In the genomic region with DNA sequence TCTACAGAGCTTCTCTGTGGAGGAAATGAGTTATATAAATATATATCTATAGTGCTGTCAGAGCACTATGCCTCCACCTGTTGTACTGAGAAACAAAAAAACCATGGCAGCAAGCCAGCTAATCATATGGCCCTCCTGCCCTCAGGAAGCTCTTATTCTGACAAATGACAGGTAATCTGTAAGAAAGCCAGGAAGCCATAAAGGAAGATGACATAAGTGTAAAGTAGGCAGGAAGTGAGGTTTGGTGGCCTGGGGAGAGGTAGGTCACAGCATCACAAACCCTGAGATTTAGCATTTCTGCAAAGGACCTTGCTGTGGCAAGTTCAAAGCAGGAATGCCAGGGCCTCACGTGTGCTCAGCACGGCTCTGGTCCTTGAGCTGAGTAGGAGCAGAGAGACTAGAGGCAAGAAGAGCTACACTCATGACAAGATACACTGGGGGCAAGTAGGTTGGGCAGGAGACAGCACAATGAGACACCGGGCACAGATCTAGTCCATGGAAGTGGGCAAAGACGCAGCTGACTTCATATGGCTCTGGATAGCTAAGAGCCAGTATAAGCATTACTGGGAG, we compare ENCODE assay signal across 26 mouse cellular contexts.
DNase-seq lines count a peak whose midpoint lies in the region; ATAC-seq and TF ChIP-seq lines count a peak whose summit lies in the region.
"Had no signal": no experiment of that assay in that cellular context is flagged by ENCODE, and none has a peak within 500 bp of the region (broad histone marks: within the 10 kb centered on the region; RNA-seq: fewer than 3 reads in every experiment).

No protein-coding gene starts in this region.

- no peak for TF ChIP-seq CTCF in thymus, adult 2 months (IDR thresholded peaks at IDR 0.05; ENCODE audit: borderline replicate concordance, control insufficient read depth, extremely low read depth, insufficient read depth, low read length, poor library complexity)

- no peaks in the 10 kb centered on the region for H3K27me3 ChIP-seq in thymus, adult 2 months (ENCODE audit: control insufficient read depth, insufficient read depth, low read length)
- no peaks in the 10 kb centered on the region for H3K27me3 ChIP-seq in hindbrain, embryonic 13.5 days
- H3K27me3 ChIP-seq: CH12.LX; embryonic facial prominence, embryonic 12.5 days; heart, embryonic 15.5 days; kidney, embryonic 15.5 days; lung, embryonic 15.5 days; midbrain, embryonic 12.5 days had no signal

- no peak overlapping the region for H3K4me2 ChIP-seq in hindbrain, embryonic 13.5 days
- H3K4me2 ChIP-seq: embryonic facial prominence, embryonic 12.5 days; heart, embryonic 15.5 days; kidney, embryonic 15.5 days; lung, embryonic 15.5 days; midbrain, embryonic 12.5 days had no signal

- DNase-seq in adrenal gland, adult 2 months, result peak; percentile 61
- DNase-seq in adrenal gland, adult 18-20 months (ENCODE audit: low spot score in 2 of 2), result no peak
- no peak for DNase-seq in thymus, adult 2 months
- no peak for DNase-seq in thymus, postnatal 10 days (ENCODE audit: low spot score in 2 of 2)
- peak; percentile 89 for DNase-seq in induced T-regulatory cell, adult 2 months (ENCODE audit: low read depth)
- DNase-seq in frontal cortex, postnatal 14 days (ENCODE audit: low spot score in 2 of 2), result no peak
- DNase-seq: cerebellum, adult 2 months; cerebellum, postnatal 25 days; forebrain, postnatal 0 days; gastrocnemius, postnatal 36 days; kidney, adult 11 months; kidney, postnatal 36 days; right cerebral cortex, adult 18-20 months; thymus, postnatal 25 days had no signal

- TF ChIP-seq POLR2A in thymus, adult 2 months (IDR thresholded peaks at IDR 0.05; ENCODE audit: control insufficient read depth, extremely low read depth, insufficient read depth, low read length, poor library complexity), result no peak

- no peak overlapping the region for H3K9ac ChIP-seq in hindbrain, embryonic 13.5 days
- H3K9ac ChIP-seq: embryonic facial prominence, embryonic 12.5 days; forebrain, postnatal 0 days; heart, embryonic 15.5 days; kidney, embryonic 15.5 days; liver, embryonic 14.5 days; lung, embryonic 15.5 days; midbrain, embryonic 12.5 days had no signal

- H3K9me3 ChIP-seq in hindbrain, embryonic 13.5 days, result no peaks in the 10 kb centered on the region
- H3K9me3 ChIP-seq: embryonic facial prominence, embryonic 12.5 days; G1E; heart, embryonic 15.5 days; hindbrain, embryonic 10.5 days; kidney, embryonic 15.5 days; lung, embryonic 15.5 days; midbrain, embryonic 12.5 days had no signal

- WGBS in thymus, adult 2 months, result 57% methylated on average over 4 of the region's 4 CpGs
- WGBS in hindbrain, embryonic 13.5 days, result 92% methylated on average over 4 of the region's 4 CpGs

- peaks cover 57% of the 10 kb centered on the region for H3K4me1 ChIP-seq in thymus, adult 2 months (replicated peaks; ENCODE audit: control insufficient read depth, insufficient read depth, low read length)
- no peaks in the 10 kb centered on the region for H3K4me1 ChIP-seq in hindbrain, embryonic 13.5 days (replicated peaks)
- H3K4me1 ChIP-seq: midbrain, embryonic 12.5 days had no signal

- H3K36me3 ChIP-seq in thymus, adult 2 months (ENCODE audit: control insufficient read depth, insufficient read depth, low read length), result peaks cover 14% of the 10 kb centered on the region; the same call in 1 of the 2 replicates
- no peaks in the 10 kb centered on the region for H3K36me3 ChIP-seq in hindbrain, embryonic 13.5 days
- H3K36me3 ChIP-seq: embryonic facial prominence, embryonic 12.5 days; G1E; heart, embryonic 15.5 days; midbrain, embryonic 12.5 days had no signal

- ATAC-seq in neutrophil, adult 5-6 weeks (ENCODE audit: extremely low read depth, insufficient number of reproducible peaks, low FRiP score, poor library complexity, severe bottlenecking), result peak; percentile 0; the same call in 1 of the 2 replicates
- no peak for ATAC-seq in hindbrain, embryonic 13.5 days (ENCODE audit: low FRiP score)
- ATAC-seq: forebrain, postnatal 0 days; hindbrain, postnatal 0 days had no signal

- 0 out of 2 replicates have a peak overlapping the region, but pooled peaks have one; percentile 27 for H3K27ac ChIP-seq in thymus, adult 2 months (ENCODE audit: control insufficient read depth, insufficient read depth, low read length)
- H3K27ac ChIP-seq in hindbrain, embryonic 13.5 days, result no peak overlapping the region
- H3K27ac ChIP-seq: embryonic facial prominence, embryonic 12.5 days; heart, embryonic 15.5 days; hindbrain, embryonic 10.5 days; hindbrain, postnatal 0 days; kidney, embryonic 15.5 days; liver, embryonic 14.5 days; lung, embryonic 15.5 days; midbrain, embryonic 12.5 days had no signal

- no peak overlapping the region for H3K4me3 ChIP-seq in thymus, adult 2 months (ENCODE audit: control insufficient read depth, insufficient read depth, low read length)
- H3K4me3 ChIP-seq in hindbrain, embryonic 13.5 days, result no peak overlapping the region
- H3K4me3 ChIP-seq: embryonic facial prominence, embryonic 12.5 days; heart, embryonic 15.5 days; hindbrain, embryonic 10.5 days; kidney, embryonic 15.5 days; lung, embryonic 15.5 days; midbrain, embryonic 12.5 days had no signal

Comparison
In these comparisons a context has a peak if more than half of its experiments do, and no peak if none do; other contexts are left out.
1. DNase-seq: peak in adrenal gland, adult 2 months (single experiment) and induced T-regulatory cell, adult 2 months (single experiment); none in adrenal gland, adult 18-20 months (0 of 2), thymus, adult 2 months (single experiment), thymus, postnatal 10 days (0 of 2) and frontal cortex, postnatal 14 days (0 of 2).